Mouse (Mus musculus): ENCODE data around the gene Cdkn2aipnl. TPM values are rescaled to one million over a fixed set of nuclear protein-coding genes. Genes with fewer than 3 reads are reported as not detected.

Cdkn2aipnl gene
- total and polyA plus RNA-seq, 2 experiments from 2014 or later: 84.6 to 104 TPM

- Histone ChIP-seq H3K4me2 (ENCODE audit: low read depth, low read length) (no peak overlapping the region), H3K36me3 (ENCODE audit: insufficient read depth, low read length) (no peaks in the 10 kb centered on the region), H3K4me3 (ENCODE audit: low read length) (no peak overlapping the region), H3K27ac (no peak overlapping the region), H3K27me3 (ENCODE audit: insufficient read depth, low read length) (no peaks in the 10 kb centered on the region), H3K9ac (replicated peaks; ENCODE audit: low read length) (no peak overlapping the region), H3K9me3 (ENCODE audit: low read length) (no peaks in the 10 kb centered on the region; the same call in 1 of the 2 replicates), H3K4me1 (ENCODE audit: insufficient read depth, low read length) (no peaks in the 10 kb centered on the region)
- no peak for TF ChIP-seq CTCF (IDR thresholded peaks at IDR 0.05; ENCODE audit: low read depth)
- no peak for DNase-seq (ENCODE audit: low spot score)
- no peak for ATAC-seq
- 84% methylated on average over 1 of the region's 1 CpGs for WGBS
Observed at GRCm38 (mm10) chr11:51926385-51926784, 41.1 kb upstream of the Cdkn2aipnl start.

GRCm38 (mm10) chr11:51927106-51927505 lies 40.4 kb upstream of the Cdkn2aipnl start:
- no peaks in the 10 kb centered on the region for H3K4me1 ChIP-seq (ENCODE audit: insufficient read depth, low read length)
- no peak overlapping the region for H3K27ac ChIP-seq
- H3K36me3 ChIP-seq (ENCODE audit: insufficient read depth, low read length): no peaks in the 10 kb centered on the region
- DNase-seq (ENCODE audit: low spot score) (no peak), ATAC-seq (no peak)
- H3K9ac ChIP-seq (replicated peaks; ENCODE audit: low read length): no peak overlapping the region
- 77% methylated on average over 2 of the region's 2 CpGs for WGBS
- H3K27me3 ChIP-seq (ENCODE audit: insufficient read depth, low read length): no peaks in the 10 kb centered on the region
- no peaks in the 10 kb centered on the region; the same call in 1 of the 2 replicates for H3K9me3 ChIP-seq (ENCODE audit: low read length)
- no peak for TF ChIP-seq CTCF (IDR thresholded peaks at IDR 0.05; ENCODE audit: low read depth)
- H3K4me3 ChIP-seq (ENCODE audit: low read length): no peak overlapping the region
- H3K4me2 ChIP-seq (ENCODE audit: low read depth, low read length): no peak overlapping the region

DNA sequence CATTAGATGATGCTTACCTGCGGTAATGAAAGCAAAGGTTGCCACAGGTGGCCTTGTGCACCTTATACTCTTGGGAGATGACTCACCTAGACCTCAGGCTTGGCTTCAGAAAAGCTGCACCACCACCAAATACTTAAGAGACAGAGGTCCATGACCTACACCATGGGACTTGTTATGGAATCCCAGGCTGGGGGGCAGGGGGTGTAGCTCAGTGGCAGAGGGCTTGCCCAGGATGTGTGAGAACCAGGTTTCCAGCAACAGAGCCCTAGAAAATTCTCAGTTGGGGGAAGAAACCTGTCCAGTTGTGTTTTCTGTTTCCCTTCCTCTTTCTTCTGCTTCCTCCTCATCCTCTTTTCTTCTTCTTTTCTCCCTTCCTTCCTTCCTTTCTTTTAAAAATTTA lies 36.3 kb upstream of the Cdkn2aipnl start:
- TF ChIP-seq CTCF (IDR thresholded peaks at IDR 0.05; ENCODE audit: low read depth): no peak
- Histone ChIP-seq H3K4me1 (ENCODE audit: insufficient read depth, low read length) (no peaks in the 10 kb centered on the region), H3K9me3 (ENCODE audit: low read length) (no peaks in the 10 kb centered on the region), H3K4me3 (ENCODE audit: low read length) (no peak overlapping the region), H3K27ac (no peak overlapping the region), H3K9ac (replicated peaks; ENCODE audit: low read length) (no peak overlapping the region), H3K27me3 (ENCODE audit: insufficient read depth, low read length) (no peaks in the 10 kb centered on the region), H3K4me2 (ENCODE audit: low read depth, low read length) (no peak overlapping the region), H3K36me3 (ENCODE audit: insufficient read depth, low read length) (no peaks in the 10 kb centered on the region)
- DNase-seq (ENCODE audit: low spot score): no peak
- no peak for ATAC-seq
- whole genome bisulfite sequencing: 88% methylated on average over 1 of the region's 1 CpGs

DNA sequence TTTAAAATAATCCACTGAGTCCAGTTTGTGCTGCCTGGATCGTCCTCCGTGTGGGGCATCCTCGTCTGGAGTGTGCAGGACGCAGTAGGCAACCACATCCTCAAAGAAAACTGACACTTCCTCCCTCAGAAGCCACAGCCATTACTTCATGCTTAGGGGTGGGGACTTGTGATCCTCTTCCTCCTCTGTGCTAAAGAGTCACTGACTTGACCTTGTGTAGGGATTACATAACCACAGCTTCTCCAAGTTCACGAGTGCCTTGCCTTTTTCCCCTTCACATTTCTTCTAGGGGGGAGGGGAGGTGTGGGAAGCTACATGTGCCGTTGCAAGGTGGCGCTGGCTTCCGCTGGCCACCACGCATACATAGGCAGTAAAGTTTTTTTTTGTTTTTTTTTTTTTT lies 35.7 kb upstream of the Cdkn2aipnl start:
- no peak for ATAC-seq
- DNase-seq (ENCODE audit: low spot score): no peak
- no peaks in the 10 kb centered on the region for H3K27me3 ChIP-seq (ENCODE audit: insufficient read depth, low read length)
- H3K4me2 ChIP-seq (ENCODE audit: low read depth, low read length): no peak overlapping the region
- TF ChIP-seq CTCF (IDR thresholded peaks at IDR 0.05; ENCODE audit: low read depth): no peak
- no peak overlapping the region for H3K4me3 ChIP-seq (ENCODE audit: low read length)
- H3K4me1 ChIP-seq (ENCODE audit: insufficient read depth, low read length): no peaks in the 10 kb centered on the region
- H3K9me3 ChIP-seq (ENCODE audit: low read length): no peaks in the 10 kb centered on the region
- H3K27ac ChIP-seq: no peak overlapping the region
- H3K9ac ChIP-seq (replicated peaks; ENCODE audit: low read length): no peak overlapping the region
- no peaks in the 10 kb centered on the region for H3K36me3 ChIP-seq (ENCODE audit: insufficient read depth, low read length)
- 89% methylated on average over 9 of the region's 9 CpGs for WGBS

GRCm38 (mm10) chr11:51934230-51934629 lies 33.2 kb upstream of the Cdkn2aipnl start:
- Histone ChIP-seq H3K9ac (replicated peaks; ENCODE audit: low read length) (no peak overlapping the region), H3K9me3 (ENCODE audit: low read length) (no peaks in the 10 kb centered on the region), H3K27me3 (ENCODE audit: insufficient read depth, low read length) (no peaks in the 10 kb centered on the region), H3K27ac (no peak overlapping the region), H3K36me3 (ENCODE audit: insufficient read depth, low read length) (no peaks in the 10 kb centered on the region), H3K4me2 (ENCODE audit: low read depth, low read length) (no peak overlapping the region), H3K4me1 (ENCODE audit: insufficient read depth, low read length) (no peaks in the 10 kb centered on the region), H3K4me3 (ENCODE audit: low read length) (no peak overlapping the region)
- TF ChIP-seq CTCF (IDR thresholded peaks at IDR 0.05; ENCODE audit: low read depth): no peak
- WGBS: 83% methylated on average over 3 of the region's 3 CpGs
- DNase-seq (ENCODE audit: low spot score) (no peak), ATAC-seq (no peak)

DNA sequence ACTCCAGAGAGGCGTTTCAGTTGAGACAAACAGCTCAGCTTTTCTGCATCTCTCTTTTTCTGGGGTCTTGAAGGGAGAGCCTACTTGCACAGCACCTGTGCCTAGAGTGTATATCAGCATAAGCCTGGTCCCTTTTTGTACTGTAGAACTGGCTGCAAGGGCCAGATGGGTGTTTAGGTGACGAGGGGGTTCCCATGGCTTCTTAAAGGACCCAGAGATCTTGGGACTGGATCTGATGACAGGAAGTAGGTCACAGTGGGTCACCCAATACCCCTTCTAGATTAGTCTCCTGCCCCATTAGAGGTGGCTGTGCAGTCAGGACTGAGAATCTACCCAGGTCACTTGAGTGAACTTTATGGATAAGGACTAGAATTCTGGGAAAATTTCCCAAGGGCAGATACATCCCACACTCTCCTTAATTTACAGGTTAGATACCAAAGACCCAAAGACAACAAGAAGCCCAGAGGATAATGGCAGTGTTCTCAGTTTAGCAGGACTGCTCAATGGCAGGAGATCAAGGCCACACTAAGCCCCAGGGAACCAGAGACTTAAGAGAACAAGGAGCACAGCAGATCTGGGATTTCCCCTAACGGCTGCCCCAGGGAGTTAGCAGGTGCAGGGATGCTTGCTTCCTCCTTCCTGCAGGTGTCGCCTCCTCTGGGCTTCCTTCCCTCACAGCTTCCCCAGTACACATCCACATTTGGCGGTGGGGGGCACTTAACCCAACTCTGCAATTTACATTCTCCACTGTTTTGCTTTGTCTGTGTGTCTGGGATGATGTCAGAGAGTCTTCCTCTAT lies 31.6 kb upstream of the Cdkn2aipnl start:
- H3K4me3 ChIP-seq (ENCODE audit: low read length): no peak overlapping the region
- H3K9ac ChIP-seq (replicated peaks; ENCODE audit: low read length): no peak overlapping the region
- no peaks in the 10 kb centered on the region for H3K4me1 ChIP-seq (ENCODE audit: insufficient read depth, low read length)
- ATAC-seq (no peak), DNase-seq (ENCODE audit: low spot score) (no peak)
- TF ChIP-seq CTCF (IDR thresholded peaks at IDR 0.05; ENCODE audit: low read depth): no peak
- H3K9me3 ChIP-seq (ENCODE audit: low read length): no peaks in the 10 kb centered on the region
- H3K27me3 ChIP-seq (ENCODE audit: insufficient read depth, low read length): no peaks in the 10 kb centered on the region
- H3K36me3 ChIP-seq (ENCODE audit: insufficient read depth, low read length): no peaks in the 10 kb centered on the region
- 67% methylated on average over 5 of the region's 5 CpGs for WGBS
- no peak overlapping the region for H3K4me2 ChIP-seq (ENCODE audit: low read depth, low read length)
- no peak overlapping the region for H3K27ac ChIP-seq

- no peak overlapping the region for H3K27ac ChIP-seq
- no peaks in the 10 kb centered on the region for H3K36me3 ChIP-seq (ENCODE audit: insufficient read depth, low read length)
Observed at GRCm38 (mm10) chr11:51937361-51937781, 30.1 kb upstream of the Cdkn2aipnl start.

More at GRCm38 (mm10) chr11:51937361-51937781, 30.1 kb upstream of the Cdkn2aipnl start:
- 46% methylated on average over 6 of the region's 6 CpGs for WGBS
- H3K4me2 ChIP-seq (ENCODE audit: low read depth, low read length): no peak overlapping the region
- no peak overlapping the region for H3K4me3 ChIP-seq (ENCODE audit: low read length)
- H3K4me1 ChIP-seq (ENCODE audit: insufficient read depth, low read length): no peaks in the 10 kb centered on the region
- H3K27me3 ChIP-seq (ENCODE audit: insufficient read depth, low read length): no peaks in the 10 kb centered on the region
- ATAC-seq (no peak), DNase-seq (ENCODE audit: low spot score) (no peak)
- no peak for TF ChIP-seq CTCF (IDR thresholded peaks at IDR 0.05; ENCODE audit: low read depth)
- H3K9ac ChIP-seq (replicated peaks; ENCODE audit: low read length): no peak overlapping the region
- no peaks in the 10 kb centered on the region for H3K9me3 ChIP-seq (ENCODE audit: low read length)

Measured in hindbrain, postnatal 0 days (tissue).